Mouse (Mus musculus) adrenal gland, postnatal 10 days (tissue): Measurements from ENCODE around the gene Dync1li1. TPM values are rescaled to one million over a fixed set of nuclear protein-coding genes. Genes with fewer than 3 reads are reported as not detected.
"Not testable (repeated sequence)": the region's sequence is repeated elsewhere in the genome, so short reads cannot be mapped to it uniquely, and the experiment has no call there.

Experiments
- DNase-seq: peaks from one replicate; pipeline ENCODE4 v3.0.0; 2021; ENCODE audit warnings: mixed read lengths
- long read RNA-seq, 2 experiments: library from polyadenylated mRNA; stranded (forward); transcript quantifications; one replicate each; pipeline ENCODE4 v2.0.0; 2021
- total RNA-seq, 2 experiments: library from RNA; stranded (reverse); gene quantifications; 2 replicates each; pipeline ENCODE4 v1.2.3; 2021

Gene Dync1li1
- total RNA-seq: 10 to 100 TPM; 38.3 to 41.0 TPM
- long read RNA-seq, experiment 1, transcript Dync1li1-201 (13 exons, 2,601 nt): major isoform, 38 of 50 reads
- long read RNA-seq, experiment 1, partial matches to known transcripts: 10 of 50 reads
- long read RNA-seq, experiment 1, other reads (novel, unspliced or antisense): 2 of 50 reads
- long read RNA-seq, experiment 2, transcript Dync1li1-201 (13 exons, 2,601 nt): major isoform, 15 of 19 reads
- long read RNA-seq, experiment 2, partial matches to known transcripts: 2 of 19 reads
- long read RNA-seq, experiment 2, other reads (novel, unspliced or antisense): 2 of 19 reads

DNA sequence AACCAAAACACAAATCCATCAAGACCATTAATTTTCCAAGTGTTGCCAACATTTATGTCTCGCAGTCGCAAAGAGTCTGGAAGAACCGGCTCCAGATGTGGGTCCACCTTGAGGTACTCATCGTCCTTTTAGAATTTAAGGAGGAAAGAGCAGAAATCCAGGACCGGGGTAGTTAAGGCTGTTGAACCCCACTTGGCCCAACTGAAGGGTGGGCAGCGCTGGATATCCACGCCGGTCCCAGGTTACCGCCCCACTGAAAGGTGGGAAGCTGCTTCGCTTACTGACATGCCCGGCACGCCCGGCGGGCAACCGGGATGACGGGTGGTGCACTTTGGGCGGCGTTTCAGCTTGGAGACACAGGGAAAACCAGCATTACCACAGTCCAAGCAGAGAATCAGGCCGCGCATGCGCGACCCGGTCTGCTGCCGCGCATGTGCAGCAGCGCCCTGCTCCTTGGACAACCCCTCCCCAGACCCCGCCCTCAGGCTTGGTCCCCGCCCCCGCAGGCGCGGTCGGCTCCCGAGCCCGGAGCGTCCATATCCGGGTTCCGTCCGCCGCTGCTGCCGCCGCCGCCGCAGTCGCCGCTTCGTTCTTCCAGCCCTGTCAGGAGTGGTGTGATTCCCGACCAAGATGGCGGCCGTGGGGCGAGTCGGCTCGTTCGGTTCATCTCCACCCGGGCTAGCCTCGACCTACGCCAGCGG lies at the start of gene Dync1li1:
Dync1li1 (plus strand) TSS at position 539 of the 701 bp plus-strand sequence.
- peak; percentile 99 for DNase-seq

DNA sequence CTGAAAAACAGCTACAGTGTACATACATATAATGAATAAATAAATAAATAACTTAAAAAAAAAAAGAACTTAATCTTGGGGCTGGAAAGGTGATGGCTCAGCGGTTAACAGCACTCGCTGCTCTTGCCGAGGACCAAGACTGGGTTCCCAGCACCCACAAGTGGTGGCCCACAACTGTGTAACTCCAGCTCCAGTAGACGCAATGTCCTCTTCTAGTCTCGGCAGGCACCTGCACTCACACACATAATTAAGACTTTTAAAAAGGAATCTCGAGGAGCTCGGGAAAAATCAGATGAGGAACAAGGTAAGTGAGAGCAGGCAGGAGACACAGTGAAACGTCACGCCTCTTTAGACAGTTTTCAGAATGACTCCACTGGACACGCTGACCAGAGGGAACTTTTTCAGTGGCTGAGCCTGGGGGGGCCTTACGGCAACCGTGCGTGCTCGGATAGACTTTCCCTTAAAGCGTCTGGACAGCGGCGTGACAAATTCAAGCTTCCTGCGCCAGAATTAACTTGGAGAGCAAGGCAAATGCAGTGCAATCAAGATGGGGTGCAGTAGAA lies 49.3 kb upstream of the Dync1li1 start:
- peak; percentile 6 for DNase-seq

DNA sequence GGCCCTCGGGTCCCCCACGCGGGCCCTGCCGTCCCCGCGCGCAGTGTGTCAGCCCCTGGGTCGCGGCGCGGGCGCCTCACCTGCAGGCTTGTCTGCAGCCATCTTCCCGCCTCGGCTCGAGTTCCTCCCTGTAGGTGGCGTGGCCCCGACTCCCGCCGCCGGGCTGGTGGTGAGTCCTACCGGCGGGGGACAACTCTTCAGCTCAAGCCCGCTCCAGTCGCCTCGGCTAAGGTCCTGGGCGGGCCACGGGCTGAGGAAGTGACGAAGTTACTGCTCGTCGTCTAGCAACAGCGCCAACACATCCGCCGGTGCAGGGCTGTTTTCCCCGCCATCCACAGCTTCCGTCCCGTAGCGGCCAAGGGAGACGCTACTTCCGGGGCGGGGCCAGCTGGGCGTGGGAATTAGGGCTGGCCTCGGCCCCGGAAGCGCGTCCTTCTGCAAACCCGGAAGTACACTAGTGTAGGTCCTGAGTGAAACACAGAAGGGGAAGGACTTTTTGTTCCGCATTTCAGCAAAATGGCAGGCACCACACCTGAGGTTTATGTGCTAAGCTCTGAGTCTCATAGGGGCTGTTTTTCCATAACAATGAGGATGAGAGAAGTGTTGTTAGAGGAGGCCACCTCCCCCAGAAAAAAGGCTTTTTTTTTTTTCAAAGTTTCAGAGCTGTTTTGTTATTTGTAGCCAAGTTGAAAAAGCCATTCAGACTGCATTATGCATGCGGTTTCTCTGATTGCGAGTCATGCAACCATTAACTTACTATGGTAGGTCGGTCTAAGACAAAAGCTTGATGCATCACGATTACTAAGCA lies 48.5 kb upstream of the Dync1li1 start, which contains the start of gene Cnot10:
Cnot10 (minus strand) TSS at position 346 of the 808 bp plus-strand sequence.
- DNase-seq: peak; percentile 99

DNA sequence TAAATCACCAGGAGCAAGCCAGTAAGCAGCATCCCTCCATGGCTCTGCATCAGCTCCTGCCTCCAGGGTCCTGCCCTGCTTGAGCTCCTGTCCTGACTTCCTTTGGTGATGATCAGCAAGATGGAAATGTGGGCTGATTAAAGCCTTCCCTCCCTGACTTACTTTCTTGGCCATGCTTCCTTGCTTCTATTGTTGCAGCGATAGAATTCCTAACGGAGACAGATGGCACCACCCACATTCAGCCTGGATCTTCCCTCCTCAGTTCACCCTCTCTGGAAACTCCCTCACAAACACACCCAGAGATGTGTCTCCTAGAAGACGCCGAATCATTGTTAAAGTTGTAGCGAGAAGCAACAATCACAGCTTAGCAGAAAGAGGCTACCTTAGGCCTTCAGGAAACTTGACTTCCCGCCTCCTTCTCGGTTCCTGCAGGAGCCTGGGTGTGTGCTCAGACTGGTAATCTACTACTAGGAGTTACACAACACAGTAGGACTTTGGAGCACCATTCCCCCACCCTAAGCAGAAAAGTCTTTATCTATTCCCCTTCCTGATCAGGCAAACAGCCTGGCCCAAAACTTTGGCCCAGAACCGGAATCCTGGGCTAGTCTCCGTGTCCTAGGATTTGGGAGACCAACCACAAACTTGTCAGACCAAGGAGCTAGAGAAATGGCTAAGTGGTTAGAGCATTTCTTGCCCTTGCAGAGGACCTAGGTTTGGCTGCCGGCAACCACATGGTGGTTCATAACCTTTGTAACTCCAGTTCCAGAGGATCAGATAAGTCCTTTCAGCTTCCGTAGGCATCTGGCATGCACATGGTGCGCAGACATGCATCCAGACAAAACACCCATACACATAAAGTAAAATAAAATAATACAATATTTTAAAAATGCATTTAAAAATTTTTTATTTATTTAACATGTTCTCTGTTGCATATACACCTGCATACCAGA lies 41.8 kb upstream of the Dync1li1 start:
- no peak for DNase-seq

DNA sequence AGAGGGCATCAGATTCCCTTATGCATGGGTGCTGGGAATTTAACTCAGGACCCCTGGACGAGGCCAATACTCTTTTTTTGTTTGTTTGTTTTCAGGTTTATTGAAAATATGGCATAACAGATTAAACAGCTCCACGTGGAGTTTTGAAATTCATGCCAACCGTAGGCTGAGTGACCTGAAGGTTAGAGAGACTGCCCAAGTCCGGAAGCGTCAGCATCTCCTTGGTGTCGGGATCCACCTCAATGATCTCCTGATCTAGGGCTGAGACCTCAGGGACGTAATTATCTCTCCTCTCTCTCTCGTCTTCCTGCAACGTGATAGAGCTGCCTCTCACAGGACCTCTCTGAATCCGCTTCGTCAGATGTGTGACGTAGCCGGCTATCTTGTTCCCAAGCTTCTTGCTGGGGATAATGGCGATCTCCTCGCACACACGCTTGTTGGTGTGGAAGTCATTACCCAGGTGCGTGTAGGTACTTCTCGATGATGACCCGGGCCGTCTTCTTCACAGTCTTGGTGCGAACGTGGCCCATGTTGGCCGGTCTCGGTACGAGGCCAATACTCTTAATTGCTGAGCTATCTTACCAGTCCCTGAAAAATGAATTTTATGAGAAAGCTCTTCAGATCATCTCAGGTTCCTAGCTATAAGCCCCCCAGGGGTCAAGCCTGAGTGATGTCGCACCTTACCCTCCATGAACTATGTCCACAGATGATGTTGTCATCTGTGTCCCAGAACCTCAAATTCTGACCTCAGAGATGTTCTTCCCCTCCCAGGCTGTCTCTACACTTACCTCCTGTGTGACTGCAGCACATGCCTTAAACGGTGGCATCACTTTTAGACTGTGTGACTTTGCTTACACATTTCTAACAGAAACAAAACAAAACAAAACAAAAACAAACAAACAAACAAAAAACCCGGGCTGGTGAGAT lies 40.8 kb upstream of the Dync1li1 start:
- no peak for DNase-seq

DNA sequence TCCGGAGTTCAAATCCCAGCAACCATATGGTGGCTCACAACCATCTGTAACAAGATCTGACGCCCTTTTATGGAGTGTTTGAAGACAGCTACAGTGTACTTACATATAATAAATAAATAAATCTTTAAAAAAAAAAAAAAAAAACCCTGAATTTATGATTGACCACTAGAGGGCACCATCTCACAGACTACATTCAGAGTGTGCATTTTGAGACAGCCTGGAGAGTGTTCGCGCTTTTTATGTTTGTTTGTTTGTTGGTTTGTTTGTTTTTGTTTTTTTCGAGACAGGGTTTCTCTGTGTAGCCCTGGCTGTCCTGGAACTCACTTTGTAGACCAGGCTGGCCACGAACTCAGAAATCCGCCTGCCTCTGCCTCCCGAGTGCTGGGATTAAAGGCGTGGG lies 40.1 kb upstream of the Dync1li1 start:
- DNase-seq: not testable (repeated sequence)

DNA sequence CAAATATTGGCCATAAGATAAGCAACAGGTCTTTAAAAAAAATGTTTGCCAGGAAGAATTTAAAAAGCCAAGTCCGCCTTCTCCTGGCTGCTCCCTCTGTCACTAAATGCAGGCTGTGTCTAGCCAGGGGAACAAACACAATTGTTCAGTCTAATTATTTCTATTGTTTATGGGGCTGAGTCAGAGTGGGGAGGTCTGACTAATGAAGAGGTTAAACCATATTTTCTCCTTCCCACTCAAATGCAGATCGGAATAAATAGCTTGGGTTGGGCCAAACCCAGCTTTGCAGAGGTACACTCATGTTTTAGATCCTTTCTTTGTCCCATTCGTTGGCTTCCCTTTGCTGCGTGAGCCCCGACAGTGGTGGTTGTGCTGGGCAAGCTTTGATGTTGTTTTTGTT lies 39.2 kb upstream of the Dync1li1 start:
- no peak for DNase-seq

DNA sequence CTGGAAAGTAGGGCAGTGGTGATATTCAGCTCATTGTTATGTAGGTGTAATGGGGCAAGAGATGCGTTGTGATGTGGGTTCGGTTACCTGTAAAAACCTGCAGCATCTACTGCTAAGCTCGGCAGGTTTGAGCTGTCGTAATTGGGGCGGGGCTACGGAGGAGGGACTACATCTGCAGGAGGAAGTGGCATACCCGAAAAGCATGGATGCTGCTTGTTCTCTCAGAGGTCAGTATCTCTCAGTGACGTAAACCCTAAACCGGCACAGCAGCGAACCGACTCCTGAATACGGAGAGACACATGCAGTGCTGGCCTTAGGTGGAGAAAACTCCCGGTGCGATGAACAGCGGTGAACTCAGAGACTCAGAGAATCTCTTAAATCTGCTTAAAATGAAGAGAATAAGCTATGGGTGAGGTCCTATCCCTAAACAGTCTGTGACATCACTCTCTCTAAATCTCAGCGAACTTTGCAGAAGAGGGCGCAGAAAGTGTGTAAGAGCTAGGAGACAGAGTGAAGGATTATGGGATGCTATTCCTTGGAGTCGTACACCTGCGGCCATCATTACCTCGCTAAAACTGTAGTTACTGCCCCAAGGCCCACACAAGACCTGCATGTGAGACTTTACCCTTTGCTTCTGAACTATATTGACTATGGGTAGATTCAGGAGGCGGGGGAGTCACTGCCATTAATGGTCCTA lies 37.5 kb upstream of the Dync1li1 start:
- DNase-seq: no peak

DNA sequence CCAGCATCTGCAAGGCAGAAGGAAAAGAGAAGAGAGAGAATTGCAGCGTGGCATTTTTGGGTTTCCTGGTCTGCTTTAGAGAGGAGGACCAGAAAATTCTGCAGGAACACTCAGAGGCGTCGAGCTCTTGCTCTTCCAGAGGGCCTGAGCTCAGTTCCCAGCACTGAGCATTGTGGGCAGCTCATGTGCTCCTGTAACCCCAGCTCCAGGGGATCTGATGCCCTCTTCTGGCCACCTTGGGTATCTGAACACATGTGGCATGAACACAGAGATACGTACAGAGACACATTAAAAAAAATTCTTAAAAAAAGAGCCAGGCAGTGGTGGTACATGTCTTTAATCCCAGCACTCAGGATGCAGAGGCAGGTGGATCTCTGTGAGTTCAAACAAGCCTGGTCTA lies 33.2 kb upstream of the Dync1li1 start:
- DNase-seq: no peak

DNA sequence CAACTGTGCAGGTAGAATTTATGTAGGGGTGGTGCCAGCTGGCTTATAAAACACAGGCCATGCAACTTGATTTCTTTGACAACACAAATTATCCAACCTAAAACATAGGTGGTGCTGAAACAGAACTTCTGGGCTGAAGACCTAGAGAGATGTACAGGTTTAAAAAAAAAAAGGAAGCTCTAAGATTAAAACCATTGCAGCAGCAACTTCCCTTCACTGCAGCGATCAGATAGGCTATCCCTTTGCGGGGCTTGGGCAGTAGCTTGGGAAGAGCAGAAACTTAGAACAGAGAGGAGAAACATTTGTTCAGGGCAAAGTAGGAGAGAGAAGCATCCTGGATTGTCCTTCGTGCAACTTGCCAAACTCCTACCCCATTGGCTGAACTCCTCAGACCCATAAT lies 31.9 kb upstream of the Dync1li1 start:
- no peak for DNase-seq

DNA sequence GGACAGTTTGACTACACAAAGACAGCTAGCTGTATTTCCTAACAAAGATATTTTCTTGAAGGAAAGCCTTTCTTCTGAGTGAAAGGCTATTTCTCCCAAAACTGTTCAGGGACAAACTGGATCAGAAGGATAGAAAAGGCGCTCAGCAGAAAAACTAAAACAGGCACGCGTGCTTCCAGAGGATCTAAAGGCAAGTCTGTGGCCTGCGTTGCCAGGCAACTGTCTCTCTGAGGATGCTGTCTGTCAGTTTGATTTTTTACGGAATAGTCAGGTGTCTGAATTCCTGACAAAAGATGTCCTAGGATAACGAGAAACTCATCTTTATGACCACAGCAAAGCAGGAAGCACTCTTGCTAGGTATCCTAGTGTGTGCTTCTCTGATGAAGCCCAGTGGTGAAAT lies 28.1 kb upstream of the Dync1li1 start:
- DNase-seq: no peak

DNA sequence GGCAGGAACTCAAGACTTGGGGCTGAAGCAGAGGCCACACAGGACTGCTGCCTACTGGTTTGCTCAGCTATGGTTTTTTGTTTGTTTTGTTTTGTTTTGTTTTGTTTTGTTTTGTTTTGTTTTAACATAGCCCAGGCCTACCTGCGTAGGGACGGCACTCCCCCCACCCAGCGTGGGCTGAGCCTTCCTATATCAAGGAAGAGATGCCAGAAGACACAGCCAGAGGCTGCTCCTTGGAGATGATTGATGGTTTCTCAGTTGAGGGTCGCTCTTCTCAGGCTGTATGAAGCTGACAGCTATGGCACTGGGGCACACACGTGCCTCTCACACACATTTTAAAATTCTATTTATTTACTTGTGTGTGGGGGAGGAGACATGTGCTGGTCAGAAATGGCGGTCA lies 27.6 kb upstream of the Dync1li1 start:
- DNase-seq: no peak

DNA sequence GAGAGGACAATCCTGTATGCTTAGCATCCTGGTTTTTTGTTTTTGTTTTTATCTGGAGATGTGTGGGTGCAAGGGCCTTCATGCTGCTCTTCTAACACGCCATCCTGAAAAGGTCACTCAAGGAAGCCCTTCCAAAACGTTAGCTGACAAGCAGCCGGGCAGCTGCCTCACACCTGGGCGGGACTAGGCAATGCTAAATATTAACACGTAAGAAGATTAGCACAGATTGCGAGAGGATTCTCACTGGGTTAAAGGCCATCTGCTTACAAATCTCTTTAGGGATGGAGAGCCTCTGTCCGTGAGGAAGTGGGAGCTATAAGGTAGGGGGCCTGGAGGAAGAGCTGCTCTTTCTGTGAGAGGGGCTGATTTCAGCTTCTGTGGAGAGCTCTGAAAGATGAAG lies 26.6 kb upstream of the Dync1li1 start:
- no peak for DNase-seq

DNA sequence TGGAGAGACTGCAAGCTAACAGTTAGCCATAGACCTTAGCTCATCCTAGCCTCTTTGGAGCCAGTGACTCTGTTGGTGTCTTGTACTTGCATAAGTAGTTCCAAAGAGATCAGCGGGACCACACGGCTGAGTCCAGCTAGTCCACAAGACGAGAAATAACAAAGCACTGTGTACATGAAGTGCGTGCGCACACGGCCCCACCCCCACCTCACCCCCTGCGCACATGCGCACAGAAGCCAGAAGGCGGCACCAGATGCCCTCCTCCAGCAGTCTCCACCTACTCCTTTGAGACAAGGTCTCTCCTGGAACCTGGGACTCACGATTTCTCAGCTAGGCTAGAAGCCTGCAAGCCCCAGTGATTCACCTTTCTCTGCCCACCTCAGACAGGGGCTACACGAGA lies 24.8 kb upstream of the Dync1li1 start:
- no peak for DNase-seq

DNA sequence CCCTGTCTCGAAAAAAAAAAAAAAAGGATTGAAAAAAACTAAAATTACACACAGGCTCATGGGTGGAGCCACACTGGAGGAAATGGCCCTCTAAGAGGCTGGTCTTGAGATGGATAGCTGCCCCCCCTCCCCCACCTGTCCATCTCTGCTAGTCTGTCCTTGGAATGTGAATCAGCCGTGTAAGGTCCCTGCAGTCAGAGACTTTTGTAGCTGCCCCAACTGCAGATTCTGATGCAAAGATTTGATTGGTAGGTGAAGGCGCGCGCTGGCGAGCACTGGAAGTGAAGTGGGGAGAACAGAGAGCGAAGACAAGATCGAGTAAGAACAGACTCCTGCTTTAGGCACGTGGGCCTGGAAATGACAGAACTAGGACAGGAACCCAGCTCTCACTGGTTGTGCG lies 21.7 kb upstream of the Dync1li1 start:
- DNase-seq: no peak

DNA sequence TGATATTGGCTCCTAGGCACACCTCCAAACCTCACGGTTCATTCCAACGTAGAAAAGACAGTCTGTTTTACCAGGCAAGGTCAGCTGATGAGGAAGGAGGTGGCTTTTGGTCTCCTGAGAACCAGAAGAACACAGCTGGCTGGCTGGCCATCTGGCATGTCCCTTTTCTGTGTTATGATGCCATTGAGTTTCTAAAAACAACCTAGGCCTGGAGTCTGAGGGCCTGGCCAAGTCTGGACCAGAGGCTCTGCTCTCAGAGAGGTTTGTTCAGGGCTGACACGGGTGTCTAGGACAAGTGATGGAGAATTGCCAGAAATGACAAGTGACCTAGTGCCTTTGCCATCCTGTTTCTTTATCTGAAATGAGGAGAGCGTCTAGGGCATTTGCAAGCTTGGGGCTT lies 20.5 kb upstream of the Dync1li1 start:
- no peak for DNase-seq

DNA sequence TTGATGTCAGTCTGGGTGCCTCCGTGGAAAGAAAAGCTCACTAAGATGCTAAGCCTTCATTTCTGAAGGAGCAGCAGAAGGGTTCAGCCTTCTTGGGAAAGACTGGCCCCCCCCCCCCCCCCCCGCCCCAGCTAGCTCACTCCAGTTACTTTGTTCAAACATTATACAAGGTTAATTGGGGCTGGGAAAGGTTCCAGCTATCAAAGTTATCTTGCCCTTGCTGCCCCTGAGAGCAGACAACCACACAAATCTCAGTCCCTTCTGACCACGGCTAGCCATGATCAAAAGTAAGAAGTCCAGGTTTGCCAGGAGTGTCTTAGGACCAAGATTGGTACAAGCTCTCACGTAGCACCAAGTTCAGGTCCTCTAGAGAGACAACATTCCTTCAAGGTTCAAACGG lies 19.6 kb upstream of the Dync1li1 start:
- no peak for DNase-seq

DNA sequence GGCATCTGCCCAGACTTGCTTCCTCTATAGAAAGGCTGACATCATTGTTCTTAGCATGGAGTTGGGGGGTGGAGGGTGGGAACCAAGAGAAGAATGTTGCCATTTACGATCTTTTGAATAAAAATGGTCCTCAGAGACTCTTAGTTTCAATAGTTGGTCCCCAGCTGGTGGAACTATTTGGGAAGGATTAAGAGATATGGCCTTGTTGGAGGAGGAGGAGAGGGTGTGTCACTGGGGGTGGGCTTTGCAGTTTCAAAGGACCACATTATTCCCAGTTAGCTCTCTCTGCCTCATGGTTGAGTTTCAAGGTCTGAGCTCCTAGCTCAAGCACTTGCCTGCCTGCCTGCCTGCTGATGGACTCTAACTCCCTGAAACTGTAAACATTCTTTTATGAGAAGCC lies 16.6 kb upstream of the Dync1li1 start:
- DNase-seq: no peak

DNA sequence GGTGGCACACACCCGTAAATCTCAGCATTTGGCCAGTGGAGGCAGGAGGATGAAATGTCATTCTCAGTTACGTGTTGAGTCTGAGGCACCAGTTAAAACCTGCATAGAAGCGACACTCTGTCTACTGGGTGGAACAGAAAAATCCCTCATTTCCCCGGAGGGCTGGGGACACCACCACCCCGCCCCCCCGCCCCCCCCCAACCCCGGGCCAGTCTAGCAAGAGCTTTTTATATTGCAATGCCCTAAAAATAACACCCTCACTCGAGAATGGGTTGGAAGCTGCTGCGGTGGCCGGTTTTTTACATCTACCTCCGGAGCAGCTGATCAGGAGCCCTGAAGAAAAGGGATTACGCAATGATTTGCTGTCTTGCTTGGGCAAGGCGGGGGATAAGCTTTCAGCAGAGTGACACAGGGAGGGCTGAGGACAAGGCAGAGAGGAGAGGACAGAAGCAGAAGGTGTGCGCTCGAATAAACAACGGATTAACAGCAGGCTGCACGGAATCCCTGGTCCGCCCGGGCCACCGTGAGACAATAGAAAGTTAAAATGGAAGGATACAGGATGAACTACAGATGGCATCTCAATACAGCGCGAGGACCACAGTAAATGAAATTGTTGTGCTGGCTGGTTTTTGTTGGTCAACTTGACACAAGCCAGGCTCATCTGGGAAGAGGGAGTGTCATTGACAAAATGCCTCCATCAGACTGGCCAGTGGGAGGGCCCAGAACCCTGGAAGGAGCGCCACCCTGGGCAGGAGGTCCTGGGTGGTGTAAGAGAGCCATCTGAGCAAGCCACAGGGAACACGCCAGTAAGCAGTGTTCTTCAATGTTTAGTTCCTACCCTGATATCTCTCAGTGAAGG lies 15.7 kb upstream of the Dync1li1 start:
- no peak for DNase-seq
